Mouse (Mus musculus) adrenal gland, adult 8-10 months (tissue): ENCODE results near the gene Gys2. TPM values are rescaled to one million over a fixed set of nuclear protein-coding genes. Genes with fewer than 3 reads are reported as not detected.

Source experiments
- total RNA-seq, 4 experiments: library from RNA; stranded (reverse); gene quantifications; 2 replicates each; pipeline ENCODE4 v1.2.4; 2022

Gys2 gene
- total RNA-seq, 4 experiments from 2014 or later: 1.4 to 10.7 (median 5.0) TPM

Other genes with a start within 250 kb of the Gys2 start
- gene Iapp, start 174.7 kb downstream of the Gys2 start, total RNA-seq: not detected
- not detected for gene Slco1a5, start 150.1 kb downstream of the Gys2 start, total RNA-seq
- gene Pyroxd1, start 127.5 kb downstream of the Gys2 start, total RNA-seq: 10 to 100 TPM; 13.0 to 18.0 (median 14.1) TPM
- 10 to 100 TPM; 13.4 to 26.5 (median 19.8) TPM for gene Recql, start 86.0 kb downstream of the Gys2 start, total RNA-seq
- gene Golt1b, start 85.9 kb downstream of the Gys2 start, total RNA-seq: 10 to 100 TPM; 27.6 to 34.6 (median 32.3) TPM
- gene Spx, start 59.7 kb downstream of the Gys2 start, total RNA-seq: 1 to 10 TPM in 1 of 4 experiments, under 1 TPM in 3; 0.38 to 1.7 (median 0.81) TPM
- 100 to 1,000 TPM; 147 to 183 (median 159) TPM for gene Ldhb, start 34.8 kb upstream of the Gys2 start, total RNA-seq
- gene Kcnj8, start 98.5 kb upstream of the Gys2 start, total RNA-seq: 10 to 100 TPM in 2 of 4 experiments, 1 to 10 TPM in 2; 8.3 to 11.8 (median 10.1) TPM
- 10 to 100 TPM; 11.5 to 18.1 (median 13.9) TPM for gene Abcc9, start 229.2 kb upstream of the Gys2 start, total RNA-seq